Mouse (Mus musculus) spleen, adult 2 months (tissue): ENCODE measurements at regions not wholly inside any gene's neighbourhood (a gene's known extent, or its start where the extent isn't known, plus 50 kb on each side); places are given as distances from the start of the nearest gene placed in this dataset.

Source experiments
- CTCF ChIP-seq: fragments of 200-500 bp; IDR thresholded peaks from 2 replicates; pipeline ENCODE4 v1.5.1; 2011; ENCODE audit warnings: mild to moderate bottlenecking, inconsistent platforms; ENCODE audit not compliant: insufficient read depth, insufficient read length, insufficient replicate concordance; ENCODE audit errors: extremely low read depth
- POLR2A ChIP-seq: fragments of 200-500 bp; IDR thresholded peaks from 2 replicates; pipeline ENCODE4 v1.6.1; 2011; ENCODE audit warnings: low read depth, low read length, inconsistent platforms

- no peak for TF ChIP-seq CTCF
- TF ChIP-seq POLR2A: no peak
Observed at GRCm38 (mm10) chr9:61129186-61129585, 243.0 kb upstream of the Tle3 start.
